Mouse (Mus musculus) testis, adult 2 months (tissue): ENCODE results near the gene Dnajb11.

Experiments used
- CTCF ChIP-seq: fragments of 200-500 bp; IDR thresholded peaks from 2 replicates; pipeline ENCODE4 v1.5.1; 2012; ENCODE audit warnings: low read depth, mild to moderate bottlenecking, inconsistent platforms, low read length, moderate library complexity; ENCODE audit not compliant: control insufficient read depth, insufficient read depth, insufficient replicate concordance
- POLR2A ChIP-seq: fragments of 200-500 bp; IDR thresholded peaks from 2 replicates; pipeline ENCODE4 v1.6.1; 2012; ENCODE audit warnings: low read depth, mild to moderate bottlenecking, inconsistent platforms, low read length, moderate library complexity; ENCODE audit not compliant: control insufficient read depth

DNA sequence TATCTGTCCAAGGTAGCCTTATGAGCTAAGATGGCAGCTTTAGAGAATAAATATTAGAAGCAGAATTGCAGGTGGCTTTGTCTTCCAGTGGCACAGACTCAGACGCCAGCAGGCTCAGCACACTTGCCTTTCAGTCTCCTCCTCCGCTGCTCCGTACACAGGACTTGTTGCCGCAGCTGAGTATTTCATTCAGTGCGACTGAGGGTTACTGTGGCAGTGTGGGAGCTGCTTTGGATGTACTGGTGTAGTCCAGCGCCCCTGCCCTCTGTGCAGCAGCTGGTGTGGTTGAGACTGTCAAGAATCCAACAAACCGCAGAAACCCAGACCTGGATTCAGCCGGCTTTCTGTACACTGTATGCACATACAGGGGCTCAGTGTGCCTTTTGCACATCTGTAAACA, 14.8 kb downstream of the Dnajb11 start:
- TF ChIP-seq POLR2A, result no peak
- no peak for TF ChIP-seq CTCF
